Mouse (Mus musculus): ENCODE results near the gene Slc2a4.
"Not testable (repeated sequence)": the region's sequence is repeated elsewhere in the genome, so short reads cannot be mapped to it uniquely, and the experiment has no call there.

Slc2a4 gene

GRCm38 (mm10) chr11:69918118-69918517 is 29.9 kb downstream of the Slc2a4 start:
- DNase-seq = no peak

- no peak for DNase-seq
Observed at GRCm38 (mm10) chr11:69917379-69917948, 30.5 kb downstream of the Slc2a4 start.

- not testable (repeated sequence) for DNase-seq
Observed at GRCm38 (mm10) chr11:69916652-69917378, 31.2 kb downstream of the Slc2a4 start.

GRCm38 (mm10) chr11:69915667-69916627 is 32.0 kb downstream of the Slc2a4 start:
- DNase-seq = no peak

GRCm38 (mm10) chr11:69914917-69915430 is 33.0 kb downstream of the Slc2a4 start:
- no peak for DNase-seq

GRCm38 (mm10) chr11:69914372-69914764 is 33.6 kb downstream of the Slc2a4 start:
- no peak for DNase-seq

- DNase-seq = peak; percentile 93
Observed at GRCm38 (mm10) chr11:69913554-69914371, 34.2 kb downstream of the Slc2a4 start, which contains the start of gene Gps2. TSS of gene Gps2 (plus strand) at chr11:69913888.

GRCm38 (mm10) chr11:69912716-69913530 is 35.1 kb downstream of the Slc2a4 start:
- DNase-seq = no peak

- no peak for DNase-seq
Observed at GRCm38 (mm10) chr11:69911701-69912100, 36.3 kb downstream of the Slc2a4 start.

GRCm38 (mm10) chr11:69910781-69911560 is 37.0 kb downstream of the Slc2a4 start:
- DNase-seq = peak; percentile 87

GRCm38 (mm10) chr11:69910177-69910576 is 37.8 kb downstream of the Slc2a4 start:
- DNase-seq = no peak

GRCm38 (mm10) chr11:69909174-69909573 is 38.8 kb downstream of the Slc2a4 start:
- no peak for DNase-seq

- DNase-seq = peak; percentile 98
Observed at GRCm38 (mm10) chr11:69908645-69909044, 39.3 kb downstream of the Slc2a4 start.

- no peak for DNase-seq
Observed at GRCm38 (mm10) chr11:69904311-69904710, 43.7 kb downstream of the Slc2a4 start.

GRCm38 (mm10) chr11:69902972-69903371 is 45.0 kb downstream of the Slc2a4 start:
- DNase-seq = peak; percentile 11

GRCm38 (mm10) chr11:69901993-69902392 is 46.0 kb downstream of the Slc2a4 start:
- DNase-seq = no peak

- peak; percentile 98 for DNase-seq
Observed at GRCm38 (mm10) chr11:69901406-69901846, 46.6 kb downstream of the Slc2a4 start.

GRCm38 (mm10) chr11:69900471-69901405 is 47.2 kb downstream of the Slc2a4 start, which contains the start of the genes 2810408A11Rik and Neurl4:
TSS of gene 2810408A11Rik (minus strand) at chr11:69900987.
TSS of gene Neurl4 (plus strand) at chr11:69901072.
- DNase-seq = peak; percentile 96

- DNase-seq = peak; percentile 66
Observed at GRCm38 (mm10) chr11:69899870-69900269, 48.1 kb downstream of the Slc2a4 start.
